Mouse (Mus musculus) gastrocnemius, postnatal 4 days (tissue): ENCODE measurements around the gene Cyp4f18. TPM values are rescaled to one million over a fixed set of nuclear protein-coding genes. Genes with fewer than 3 reads are reported as not detected.
"Not testable (repeated sequence)": the region's sequence is repeated elsewhere in the genome, so short reads cannot be mapped to it uniquely, and the experiment has no call there.

ENCODE experiments used
- DNase-seq, 2 experiments: peaks; one replicate each; pipeline ENCODE4 v3.0.0; 2021 to 2022; ENCODE audit warnings: low spot score in 2 of 2, mixed read lengths in 2 of 2
- total RNA-seq, 2 experiments: library from RNA; stranded (reverse); gene quantifications; 2 replicates each; pipeline ENCODE4 v1.2.3; 2021

Cyp4f18 gene
- total RNA-seq, 2 experiments from 2014 or later = 0.37 to 0.44 TPM

DNA sequence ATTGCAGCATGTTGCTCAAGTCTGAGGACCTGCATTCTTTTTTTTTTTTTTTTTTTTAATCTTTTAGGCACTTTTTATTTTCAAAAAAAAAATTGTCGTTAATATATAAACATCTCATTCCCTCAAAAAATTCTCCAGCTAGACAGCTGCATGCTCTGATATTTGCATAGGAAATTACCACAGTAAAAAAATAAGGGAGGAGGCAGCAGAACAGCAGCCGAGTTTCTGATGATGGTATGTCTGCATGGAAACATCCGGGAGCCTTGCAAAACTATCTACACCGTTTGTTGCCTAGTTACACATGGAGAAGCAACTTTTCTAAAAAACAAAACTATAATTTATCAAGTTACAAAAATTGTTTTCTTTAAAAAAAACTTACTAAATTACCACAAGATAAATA is 28.0 kb downstream of the Cyp4f18 start:
- DNase-seq = no peak

DNA sequence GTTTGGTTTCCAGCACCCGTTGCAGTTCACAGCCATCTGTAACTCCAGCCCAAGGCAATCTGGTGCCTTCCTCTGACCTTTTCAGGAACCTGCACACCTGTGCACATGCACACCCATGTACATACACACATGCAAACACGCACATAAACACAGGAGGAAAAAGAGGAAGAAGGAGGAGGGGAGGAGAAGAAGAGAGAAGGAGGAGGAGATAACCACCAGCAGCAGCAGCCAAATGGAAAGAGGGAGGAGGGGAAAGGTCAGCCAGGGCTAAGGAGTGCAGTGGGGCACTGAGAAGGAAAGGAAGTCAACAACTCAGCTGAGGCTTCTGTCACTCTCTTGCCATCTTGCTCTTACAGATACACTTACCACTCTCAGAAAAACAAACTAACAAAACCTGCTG is 28.4 kb downstream of the Cyp4f18 start:
- DNase-seq = no peak

DNA sequence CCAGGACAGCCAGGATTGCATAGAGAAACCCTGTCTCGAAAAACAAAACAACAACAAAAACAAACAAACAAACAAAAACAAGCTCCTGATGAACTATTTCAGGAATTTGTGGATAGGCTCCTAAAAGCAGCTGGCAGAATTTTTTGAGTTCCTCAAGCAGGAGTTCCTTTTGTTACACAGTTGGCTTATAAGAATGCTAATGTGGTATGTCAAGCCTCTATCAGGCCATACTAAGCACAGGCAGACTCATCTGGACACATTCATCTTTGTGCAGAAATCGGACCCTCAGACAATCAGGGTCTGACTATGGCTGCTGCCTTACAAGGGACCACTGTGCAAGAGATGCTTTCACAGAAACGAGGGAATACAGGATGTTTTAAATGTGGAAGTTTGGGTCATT is 35.2 kb downstream of the Cyp4f18 start:
- no peak for DNase-seq

DNA sequence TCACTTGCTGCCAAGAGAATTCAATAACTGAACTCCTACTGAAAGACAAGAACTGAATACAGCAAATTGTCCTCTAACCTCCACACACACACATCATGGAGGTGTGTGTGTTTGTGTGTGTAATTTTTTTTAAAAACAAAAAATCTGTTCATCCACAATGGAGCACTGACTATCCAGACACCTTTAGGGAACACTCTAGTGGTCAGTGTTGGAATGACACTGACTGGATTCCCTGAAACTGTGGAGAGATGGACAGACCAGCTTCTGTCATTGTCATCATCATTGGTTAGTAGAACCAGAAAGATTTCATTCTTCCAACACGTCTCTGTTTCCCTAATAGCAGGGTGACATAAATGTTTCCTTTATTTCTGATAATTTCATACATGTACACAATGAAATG is 37.5 kb downstream of the Cyp4f18 start:
- no peak for DNase-seq

DNA sequence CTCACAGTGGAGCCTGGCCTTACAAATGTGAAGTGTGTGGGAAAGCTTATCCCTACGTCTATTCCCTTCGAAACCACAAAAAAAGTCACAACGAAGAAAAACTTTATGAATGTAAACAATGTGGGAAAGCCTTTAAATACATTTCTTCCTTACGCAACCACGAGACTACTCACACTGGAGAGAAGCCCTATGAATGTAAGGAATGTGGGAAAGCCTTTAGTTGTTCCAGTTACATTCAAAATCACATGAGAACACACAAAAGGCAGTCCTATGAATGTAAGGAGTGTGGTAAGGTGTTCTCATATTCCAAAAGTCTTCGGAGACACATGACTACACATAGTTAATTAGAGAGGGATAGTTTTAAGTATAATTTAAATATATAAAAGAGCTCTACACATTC is 40.8 kb downstream of the Cyp4f18 start:
- DNase-seq = no peak

DNA sequence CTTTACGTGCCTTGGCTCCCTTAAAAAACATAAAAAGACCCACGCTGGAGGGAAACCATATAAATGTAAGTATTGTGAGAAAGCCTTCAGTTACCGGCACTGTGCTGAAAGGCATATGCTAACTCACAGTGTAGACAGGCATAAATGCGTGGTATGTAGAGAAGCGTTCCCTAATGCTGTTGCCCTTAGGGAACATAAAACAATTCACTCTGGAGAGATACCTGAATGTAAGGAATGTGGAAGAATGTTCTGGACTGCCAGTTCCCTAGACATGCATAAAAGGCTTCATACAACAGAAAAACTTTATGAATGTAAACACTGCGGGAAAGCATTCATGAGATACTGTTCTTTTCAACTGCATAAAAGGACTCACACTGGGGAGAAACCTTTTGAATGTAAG is 41.3 kb downstream of the Cyp4f18 start:
- no peak for DNase-seq

DNA sequence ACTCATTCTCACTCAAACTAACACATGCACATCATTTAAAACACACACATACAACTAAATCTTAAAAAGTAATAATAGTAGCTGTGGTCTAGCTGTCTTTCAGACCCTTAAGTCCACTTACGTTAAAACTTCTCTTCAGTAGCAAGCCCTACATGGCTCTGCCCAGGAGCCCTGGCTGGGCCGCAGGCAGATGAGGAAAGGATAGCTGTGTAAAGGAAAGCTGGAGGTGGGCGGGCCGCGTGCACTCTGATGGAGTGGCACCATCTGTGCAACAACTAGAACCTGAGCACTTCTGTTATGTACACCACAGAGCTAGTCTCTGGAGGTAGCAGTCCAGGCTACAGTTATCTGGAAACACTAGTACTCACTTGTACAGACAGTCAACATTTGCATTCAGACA is 42.2 kb downstream of the Cyp4f18 start:
- no peak for DNase-seq

DNA sequence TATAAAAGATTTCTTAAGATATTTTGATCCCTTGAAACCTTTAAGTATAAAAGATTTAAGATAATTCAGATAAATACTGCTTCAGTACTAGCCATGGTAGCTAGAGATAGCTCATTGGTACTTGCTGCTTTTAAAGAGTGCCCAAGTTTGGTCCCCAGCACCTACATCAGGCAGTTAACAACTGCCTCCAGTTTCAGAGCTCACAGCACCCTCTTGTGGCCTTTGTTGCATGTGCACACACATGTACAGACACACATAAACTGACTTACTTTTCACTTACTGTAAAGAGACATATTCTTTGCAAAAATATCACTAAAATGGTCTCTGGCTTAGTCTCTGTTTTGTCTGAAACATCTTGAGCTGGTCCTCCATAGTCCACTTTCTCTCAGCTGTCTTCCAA is 43.0 kb downstream of the Cyp4f18 start:
- no peak for DNase-seq

DNA sequence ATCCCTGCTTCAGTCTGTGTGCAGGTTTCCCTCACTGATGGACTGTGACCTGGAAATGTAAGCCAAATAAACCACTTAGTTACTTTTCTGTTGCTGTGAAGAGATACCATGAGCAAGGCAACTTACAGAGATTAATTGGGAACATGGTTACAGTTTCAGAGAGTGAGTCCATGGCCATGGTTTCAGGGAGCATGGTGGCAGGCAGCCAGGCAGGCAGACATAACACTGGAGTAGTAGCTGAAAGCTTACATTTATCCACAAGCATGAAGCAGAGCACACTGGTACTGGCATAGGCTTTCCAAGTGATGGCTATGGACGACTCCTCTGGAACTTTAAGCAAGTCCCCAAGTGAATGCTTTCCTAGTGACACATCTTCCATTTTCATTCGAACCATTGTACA is 44.3 kb downstream of the Cyp4f18 start:
- no peak for DNase-seq

DNA sequence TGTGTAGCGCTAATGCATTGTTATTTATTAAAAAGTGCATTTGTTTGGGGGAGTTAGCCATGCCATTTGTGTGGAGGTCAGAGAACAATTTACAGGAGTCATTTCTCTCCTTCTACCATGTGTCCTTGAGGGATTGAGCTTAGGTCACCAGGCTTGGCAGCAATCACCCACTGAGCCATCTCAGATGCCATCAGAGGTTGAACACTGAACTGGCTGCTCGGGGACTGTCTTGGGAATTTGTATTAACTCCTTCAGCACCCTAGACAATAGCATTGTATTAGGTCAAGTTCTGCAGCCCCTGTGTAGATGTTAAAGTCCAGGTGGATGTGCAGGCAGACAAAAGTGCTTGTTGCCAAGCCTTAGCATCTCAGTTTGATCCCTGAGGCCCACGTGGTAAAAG is 45.4 kb downstream of the Cyp4f18 start:
- DNase-seq = no peak

DNA sequence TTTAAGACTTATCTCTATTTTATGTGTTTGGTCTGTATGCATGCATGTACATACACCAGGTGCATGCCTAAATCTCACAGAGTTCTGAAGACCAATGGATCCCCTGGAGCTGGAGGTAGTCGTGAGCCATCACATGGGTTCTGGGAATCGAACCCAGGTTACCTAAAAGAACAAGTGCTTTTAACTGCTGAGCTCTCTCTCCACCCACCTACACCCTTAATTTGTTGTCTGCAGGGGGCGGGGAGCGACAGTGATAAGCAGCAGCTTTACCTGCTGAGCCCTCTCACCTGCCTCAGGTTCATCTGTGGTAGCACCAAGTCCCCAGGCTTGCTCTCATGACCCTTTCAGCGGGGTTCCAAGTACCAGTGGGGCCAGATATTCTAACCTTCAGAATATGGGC is 47.6 kb downstream of the Cyp4f18 start:
- no peak for DNase-seq

DNA sequence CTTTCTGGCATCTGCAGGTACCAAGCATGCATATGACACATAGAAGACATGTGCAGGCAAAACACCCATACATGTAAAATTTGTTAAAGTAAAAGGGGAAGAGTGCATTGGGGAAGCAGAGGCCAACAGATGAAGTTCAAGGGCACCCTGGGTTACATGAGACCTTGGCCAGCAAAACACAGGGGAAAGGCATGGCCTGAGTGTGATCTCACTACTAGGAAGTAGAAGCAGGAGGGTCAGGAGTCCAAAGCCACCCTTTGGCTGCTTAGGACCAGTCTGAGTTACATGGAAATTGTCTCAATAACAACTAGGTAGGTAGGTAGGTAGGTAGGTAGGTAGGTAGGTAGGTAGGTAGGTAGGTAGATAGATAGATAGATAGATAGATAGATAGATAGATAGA is 48.9 kb downstream of the Cyp4f18 start:
- no peak for DNase-seq

DNA sequence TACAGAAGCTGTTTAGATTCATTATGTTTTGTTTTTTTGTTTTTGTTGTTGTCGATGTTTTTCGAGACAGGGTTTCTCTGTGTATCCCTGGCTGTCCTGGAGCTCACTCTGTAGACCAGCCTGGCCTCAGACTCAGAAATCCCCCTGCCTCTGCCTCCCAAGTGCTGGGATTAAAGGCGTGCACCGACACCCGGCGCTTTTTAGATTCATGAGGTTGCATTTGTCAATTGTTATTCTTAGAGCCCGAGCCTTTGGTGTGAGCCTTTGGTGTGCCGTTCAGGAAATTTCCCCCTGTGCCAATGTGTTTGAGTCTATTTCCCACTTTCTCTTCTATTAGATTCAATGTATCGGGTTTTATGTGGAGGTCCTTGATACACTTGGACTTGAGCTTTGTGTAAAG is 54.8 kb downstream of the Cyp4f18 start:
- no peak for DNase-seq

DNA sequence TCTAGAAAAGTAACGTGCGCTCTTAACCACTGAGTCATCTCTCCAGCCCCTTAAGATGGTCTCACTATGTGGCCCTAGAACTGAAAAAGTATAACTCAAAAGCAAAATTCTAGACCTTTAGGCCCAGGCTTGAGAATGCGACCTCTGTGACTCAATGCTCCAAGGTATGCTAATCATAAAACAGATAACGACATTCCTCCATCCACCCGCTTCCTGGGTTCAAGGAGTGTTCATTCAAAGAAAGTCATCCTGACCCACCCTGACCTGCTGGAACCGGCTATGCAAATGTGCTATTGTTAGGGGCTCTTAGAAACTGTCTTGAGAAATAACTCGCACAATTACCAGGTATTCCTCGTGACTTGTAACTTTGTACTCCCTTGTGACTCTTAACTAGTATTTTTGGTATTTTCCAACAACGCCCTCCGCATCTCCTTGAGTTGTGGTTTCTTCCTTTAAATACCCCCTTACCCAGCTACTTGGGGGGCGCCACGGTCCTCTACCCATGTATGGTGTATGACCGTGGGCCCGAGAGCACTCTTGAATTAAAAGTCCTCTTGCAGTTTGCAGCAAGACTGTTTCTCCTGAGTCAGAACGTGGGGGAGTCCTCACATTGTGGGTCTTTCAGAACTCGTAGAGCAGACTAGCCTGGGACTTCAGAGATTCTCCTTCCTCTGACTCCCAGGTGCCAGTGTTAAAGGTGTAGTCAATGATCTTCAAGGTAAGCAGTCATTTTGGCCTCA is 56.3 kb downstream of the Cyp4f18 start:
- not testable (repeated sequence) for DNase-seq

DNA sequence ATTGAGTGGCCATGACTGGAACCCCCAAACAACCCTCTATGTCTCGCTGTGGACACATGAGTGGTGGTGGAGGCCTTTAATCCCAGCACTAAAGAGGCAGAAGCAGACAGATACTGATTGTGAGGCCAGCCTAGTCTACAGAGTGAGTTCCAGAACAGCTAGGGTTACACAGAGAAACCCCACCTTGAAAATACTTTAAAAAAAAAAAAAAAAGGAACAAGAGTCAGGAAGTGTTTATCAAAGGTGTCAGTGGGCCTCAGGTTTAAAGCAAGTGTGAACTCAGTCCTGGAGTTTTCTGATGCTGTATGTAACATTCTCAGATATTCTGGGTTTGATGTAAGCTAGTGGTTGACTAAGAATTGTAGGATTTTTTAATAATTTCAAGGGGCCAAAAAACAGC is 56.9 kb downstream of the Cyp4f18 start:
- no peak for DNase-seq

DNA sequence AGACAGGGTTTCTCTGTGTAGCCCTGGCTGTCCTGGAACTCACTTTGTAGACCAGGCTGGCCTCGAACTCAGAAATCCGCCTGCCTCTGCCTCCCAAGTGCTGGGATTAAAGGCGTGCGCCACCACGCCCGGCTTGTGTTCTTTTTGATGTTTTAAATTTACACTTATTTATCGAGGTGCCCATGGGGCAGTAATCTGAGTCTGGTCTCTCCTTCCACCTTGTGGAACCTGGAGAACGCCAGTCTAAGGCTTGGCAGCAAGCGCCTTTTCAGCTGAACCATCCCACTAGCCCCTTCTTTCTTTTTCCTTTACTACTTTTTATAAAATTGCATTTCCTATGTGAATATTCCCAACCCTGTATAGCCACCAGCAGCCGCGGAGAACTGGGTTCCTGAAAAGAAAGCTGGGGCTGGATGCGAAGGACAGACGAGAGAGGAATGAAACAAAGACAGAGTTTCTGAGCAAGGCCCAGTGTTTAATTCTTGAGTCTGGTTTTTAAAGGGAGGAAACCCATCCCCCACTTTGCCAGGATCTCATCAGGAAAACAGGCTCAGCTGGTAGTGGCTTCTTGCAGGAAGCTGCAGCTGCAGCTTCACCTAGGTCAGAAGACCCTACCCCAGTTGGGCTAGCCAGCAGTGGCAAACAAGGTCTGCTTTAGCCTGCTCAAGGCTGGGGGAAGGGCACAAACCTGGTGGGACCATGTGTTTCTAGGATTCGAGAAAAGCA is 57.8 kb downstream of the Cyp4f18 start:
- DNase-seq = no peak

DNA sequence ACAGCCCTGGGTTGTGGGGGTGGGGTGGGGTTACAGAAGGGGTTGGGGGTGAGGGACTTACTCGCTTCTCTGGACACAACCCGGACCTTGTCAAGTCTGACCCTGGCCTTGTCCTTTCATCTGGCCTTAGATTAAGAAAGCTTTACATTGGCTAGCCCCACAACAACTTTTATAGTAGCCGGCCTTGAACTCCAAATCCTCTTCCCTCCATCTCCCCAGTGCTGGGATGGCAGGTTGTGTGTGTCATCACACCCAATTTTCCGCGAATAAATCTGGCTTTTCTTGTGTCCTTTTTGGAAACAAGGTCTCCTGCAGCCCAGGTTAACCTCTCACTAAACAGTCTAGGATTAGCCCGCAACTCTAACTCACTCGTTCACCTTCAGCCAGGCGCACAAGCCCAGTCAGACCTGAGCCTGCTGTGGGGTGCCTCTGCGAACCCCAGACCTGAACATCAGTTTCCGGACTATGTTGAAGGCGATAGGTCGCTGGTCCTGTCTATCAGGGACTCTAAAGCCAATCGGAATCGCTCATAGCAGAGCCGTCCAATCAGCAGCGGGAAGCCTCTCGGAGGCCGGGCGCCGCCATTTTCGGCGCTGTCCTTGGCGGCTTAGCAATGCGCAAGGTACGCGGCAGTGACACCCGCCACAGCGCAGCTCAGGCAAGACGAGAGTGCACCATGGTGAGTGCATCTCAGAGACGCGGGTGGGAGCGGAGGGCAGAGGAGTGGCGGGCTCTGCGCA is 58.8 kb downstream of the Cyp4f18 start, which contains the start of gene Zfp961:
TSS of gene Zfp961 (plus strand) at position 557 of the 740 bp plus-strand sequence.
- peak; percentile 95 to 98 for DNase-seq

DNA sequence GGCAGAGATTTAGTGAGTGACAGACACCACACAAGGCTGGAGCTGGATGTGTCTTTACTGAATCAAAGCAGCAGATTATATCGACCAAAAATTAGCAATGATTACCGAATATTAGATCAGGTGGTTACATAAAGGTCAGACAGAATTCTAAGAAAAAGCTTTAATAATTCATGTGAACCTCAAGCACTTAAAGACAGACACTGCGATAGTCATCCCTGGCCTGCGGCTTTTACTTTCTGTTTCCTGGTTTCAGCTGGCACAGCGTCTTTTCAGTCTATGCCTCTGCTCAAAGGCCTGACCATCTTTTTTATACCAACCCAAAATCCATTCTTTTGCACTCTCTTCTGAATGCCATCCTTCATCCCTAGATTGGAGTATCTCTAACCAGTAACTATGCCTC is 60.8 kb downstream of the Cyp4f18 start:
- no peak for DNase-seq

DNA sequence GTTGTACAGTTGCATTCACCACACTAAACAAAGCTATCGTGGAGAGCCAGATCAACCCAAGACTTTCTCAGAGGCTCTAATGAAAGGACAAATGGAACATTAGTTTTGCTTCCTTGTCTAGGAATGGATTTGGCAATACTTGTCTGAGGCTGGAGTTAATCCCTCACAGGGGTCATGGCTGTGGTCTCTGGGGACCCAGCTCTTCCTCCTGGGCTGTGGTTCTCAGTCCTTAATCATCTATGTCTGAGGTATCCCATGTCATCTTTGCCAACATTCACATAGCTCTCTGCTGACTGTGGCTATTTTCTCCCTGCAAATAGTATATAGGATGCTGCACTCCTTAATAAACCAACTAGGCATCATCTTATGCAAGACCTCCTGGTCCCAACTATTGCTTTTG is 67.7 kb downstream of the Cyp4f18 start:
- DNase-seq = no peak

DNA sequence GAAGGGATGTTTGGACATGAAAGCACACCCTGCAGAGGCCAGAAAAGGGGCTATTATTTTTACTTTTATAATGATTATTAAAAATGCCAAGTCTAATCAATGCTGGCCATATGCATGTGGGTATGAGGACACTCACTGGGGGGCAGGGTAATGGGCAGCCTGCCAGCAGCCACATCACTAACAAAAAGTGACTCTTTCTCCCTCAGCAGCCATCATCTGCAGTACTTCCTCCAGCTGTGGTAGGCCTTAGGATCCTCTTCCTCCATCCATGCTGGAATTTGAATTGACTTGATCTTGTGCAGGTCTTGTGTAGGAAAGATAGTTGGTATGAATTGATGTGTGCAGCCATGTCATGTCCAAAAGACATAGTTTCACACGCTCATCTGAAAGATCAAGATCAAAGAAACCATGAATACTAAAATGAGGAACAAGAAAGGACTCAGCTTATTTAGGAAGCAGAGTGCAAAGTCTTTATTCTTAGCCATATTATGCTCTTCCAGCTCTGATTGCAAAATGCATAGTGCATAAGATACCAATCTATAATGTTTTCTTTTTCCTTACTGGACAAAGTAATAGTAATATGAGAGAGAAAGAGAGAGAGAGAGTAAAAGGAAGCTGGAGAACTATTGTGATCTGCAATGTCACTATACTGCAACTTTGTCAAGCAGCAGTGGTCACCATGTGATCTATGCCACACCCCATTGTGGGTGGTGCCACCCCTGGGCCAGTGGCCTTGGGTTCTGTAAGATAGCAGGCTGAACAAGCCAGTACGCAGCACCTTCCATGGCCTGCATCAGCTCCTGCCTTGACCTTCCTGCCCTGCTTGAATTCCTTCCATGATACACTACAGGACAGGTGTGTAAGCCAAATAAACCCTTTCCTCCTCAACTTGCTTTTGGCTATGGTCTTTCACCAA is 68.9 kb downstream of the Cyp4f18 start:
- DNase-seq = no peak
